In genomic region chr2:118315656-118316402, GRCm38 (mm10) we compare ENCODE assay signal across 22 mouse cellular contexts. TPM values are rescaled to one million over a fixed set of nuclear protein-coding genes. Genes with fewer than 3 reads are reported as not detected.
"Had no signal": no experiment of that assay in that cellular context is flagged by ENCODE, and none has a peak within 500 bp of the region (broad histone marks: within the 10 kb centered on the region; RNA-seq: fewer than 3 reads in every experiment).

No protein-coding gene starts in this region.

- H3K4me3 ChIP-seq: liver, embryonic 12.5 days; midbrain, embryonic 10.5 days; midbrain, embryonic 12.5 days; myocyte; neural tube, embryonic 12.5 days; stomach, embryonic 15.5 days had no signal

- H3K27me3 ChIP-seq: liver, embryonic 12.5 days; midbrain, embryonic 12.5 days; neural tube, embryonic 12.5 days; stomach, embryonic 15.5 days had no signal

- H3K4me2 ChIP-seq: liver, embryonic 12.5 days; lung, embryonic 14.5 days; midbrain, embryonic 12.5 days; neural tube, embryonic 12.5 days; stomach, embryonic 15.5 days had no signal

- H3K9me3 ChIP-seq: liver, embryonic 12.5 days; midbrain, embryonic 10.5 days; midbrain, embryonic 12.5 days; neural tube, embryonic 12.5 days; stomach, embryonic 15.5 days had no signal

- DNase-seq: lung, adult 18-20 months; lung, embryonic 14.5 days; lung, postnatal 10 days; lung, postnatal 4 days; midbrain, embryonic 14.5 days; retina, postnatal 1 day; right cerebral cortex, adult 18-20 months; right cerebral cortex, postnatal 25 days; right cerebral cortex, postnatal 4 days; spleen, adult 18-20 months; thymus, adult 2 months; thymus, postnatal 14 days; thymus, postnatal 36 days had no signal

- H3K4me1 ChIP-seq: liver, embryonic 12.5 days; stomach, embryonic 15.5 days had no signal

- H3K36me3 ChIP-seq: liver, embryonic 12.5 days; midbrain, embryonic 10.5 days; midbrain, embryonic 12.5 days; neural tube, embryonic 12.5 days; stomach, embryonic 15.5 days had no signal

- H3K27ac ChIP-seq: liver, embryonic 12.5 days; liver, embryonic 14.5 days; midbrain, embryonic 10.5 days; midbrain, embryonic 12.5 days; neural tube, embryonic 12.5 days; stomach, embryonic 15.5 days; stomach, postnatal 0 days had no signal

- H3K9ac ChIP-seq: liver, embryonic 12.5 days; liver, embryonic 14.5 days; lung, embryonic 14.5 days; midbrain, embryonic 12.5 days; neural tube, embryonic 12.5 days; stomach, embryonic 15.5 days had no signal

- ATAC-seq: liver, embryonic 12.5 days; midbrain, embryonic 16.5 days had no signal

RNA-seq across cellular contexts. Expression of gene Fsip1, which starts 59.1 kb away (rescaled TPM):
- polyA plus RNA-seq: thymus, adult 2 months had no signal
